Mouse (Mus musculus): ENCODE measurements at regions not wholly inside any gene's neighbourhood (a gene's known extent, or its start where the extent isn't known, plus 50 kb on each side); places are given as distances from the start of the nearest gene placed in this dataset.

DNA sequence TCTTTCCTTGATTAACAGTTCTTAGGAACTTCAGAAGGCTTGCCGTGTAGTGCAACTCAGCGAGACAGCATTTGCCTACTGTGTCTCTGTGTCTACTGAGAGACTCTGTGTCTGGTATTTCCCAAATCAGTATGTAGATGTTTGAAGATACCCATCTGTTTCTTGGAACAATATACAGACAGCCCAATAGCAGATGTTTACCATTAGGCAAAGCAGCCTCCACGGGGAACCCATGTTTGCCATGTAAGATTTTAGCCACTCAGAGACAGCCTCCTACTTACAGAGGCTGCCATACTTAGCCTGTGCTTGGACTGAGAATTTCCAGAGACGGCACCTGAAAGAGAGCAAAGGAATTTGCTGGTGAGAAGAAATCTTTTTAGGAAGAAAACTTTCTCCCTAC is 100.9 kb upstream of the Hes1 start:
- no peak overlapping the region for H3K9ac ChIP-seq (ENCODE audit: low read depth, low read length)
- H3K36me3 ChIP-seq (ENCODE audit: control insufficient read depth, insufficient read depth, low read length), result no peaks in the 10 kb centered on the region
- 85% methylated on average over 4 of the region's 4 CpGs for WGBS
- H3K4me3 ChIP-seq (ENCODE audit: insufficient read depth, low read depth, low read length), result no peak overlapping the region
- DNase-seq (ENCODE audit: extremely low read depth, low read depth, low spot score), result no peak
- no peak overlapping the region for H3K27ac ChIP-seq (replicated peaks; ENCODE audit: insufficient read depth, low read depth, low read length)
- no peaks in the 10 kb centered on the region for H3K79me2 ChIP-seq (ENCODE audit: control insufficient read depth, insufficient read depth, low read length)
- no peaks in the 10 kb centered on the region for H3K27me3 ChIP-seq (ENCODE audit: control insufficient read depth, insufficient read depth, low read length)
- H3K4me1 ChIP-seq (ENCODE audit: control insufficient read depth, insufficient read depth, low read length), result peaks cover 2% of the 10 kb centered on the region
- no peak for TF ChIP-seq POLR2A (IDR thresholded peaks at IDR 0.05; ENCODE audit: extremely low read depth, insufficient read depth, low read length)
- no peak for TF ChIP-seq CTCF (IDR thresholded peaks at IDR 0.05; ENCODE audit: low read depth, low read length)

DNA sequence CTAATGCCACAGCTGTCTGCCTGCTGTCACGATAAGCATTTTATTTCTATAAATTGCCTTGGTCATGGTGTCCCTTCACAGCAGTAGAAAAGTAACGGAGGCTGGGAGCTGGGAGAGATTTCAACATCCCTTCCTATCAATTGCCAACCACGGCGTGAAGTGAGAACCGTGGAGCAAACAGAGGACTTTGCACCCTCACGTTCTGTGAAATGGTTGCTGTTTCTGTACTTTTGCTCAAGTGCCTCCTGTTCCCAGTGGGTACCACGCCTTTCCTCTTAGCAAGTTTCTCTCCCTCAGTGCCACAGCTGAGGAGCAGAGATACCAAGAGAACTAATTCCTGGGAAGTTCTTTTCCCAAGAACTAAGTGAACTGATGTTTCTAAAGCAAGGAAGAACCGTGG is 99.6 kb upstream of the Hes1 start:
- H3K9ac ChIP-seq (ENCODE audit: low read depth, low read length), result no peak overlapping the region
- peaks cover 2% of the 10 kb centered on the region for H3K4me1 ChIP-seq (ENCODE audit: control insufficient read depth, insufficient read depth, low read length)
- peak; percentile 89 for DNase-seq (ENCODE audit: extremely low read depth, low read depth, low spot score)
- H3K36me3 ChIP-seq (ENCODE audit: control insufficient read depth, insufficient read depth, low read length), result no peaks in the 10 kb centered on the region
- H3K27ac ChIP-seq (replicated peaks; ENCODE audit: insufficient read depth, low read depth, low read length), result no peak overlapping the region
- 25% methylated on average over 8 of the region's 8 CpGs for WGBS
- no peaks in the 10 kb centered on the region for H3K27me3 ChIP-seq (ENCODE audit: control insufficient read depth, insufficient read depth, low read length)
- H3K79me2 ChIP-seq (ENCODE audit: control insufficient read depth, insufficient read depth, low read length), result no peaks in the 10 kb centered on the region
- TF ChIP-seq CTCF (IDR thresholded peaks at IDR 0.05; ENCODE audit: low read depth, low read length) (no peak), POLR2A (IDR thresholded peaks at IDR 0.05; ENCODE audit: extremely low read depth, insufficient read depth, low read length) (no peak)
- H3K4me3 ChIP-seq (ENCODE audit: insufficient read depth, low read depth, low read length), result no peak overlapping the region

DNA sequence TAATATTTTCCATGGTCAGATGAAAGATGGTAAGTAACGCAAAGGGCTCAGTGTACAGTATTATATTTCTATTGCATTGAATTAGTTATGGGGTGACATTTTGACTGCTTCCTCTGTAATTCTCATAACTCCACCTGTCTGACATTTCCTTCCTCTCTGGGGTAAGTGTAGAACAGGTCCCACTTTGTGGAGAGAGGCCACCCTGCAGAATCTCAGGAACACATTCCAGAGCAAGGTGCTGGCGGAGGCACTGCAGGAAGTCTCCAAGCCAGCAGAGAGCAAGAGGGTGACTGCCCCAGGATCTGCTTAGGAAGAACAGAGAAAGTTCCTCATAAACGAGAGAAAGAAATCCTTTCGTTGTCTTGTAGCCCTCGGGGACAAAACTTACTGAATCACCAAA is 95.4 kb upstream of the Hes1 start:
- no peak for DNase-seq (ENCODE audit: extremely low read depth, low read depth, low spot score)
- no peak overlapping the region for H3K4me3 ChIP-seq (ENCODE audit: insufficient read depth, low read depth, low read length)

DNA sequence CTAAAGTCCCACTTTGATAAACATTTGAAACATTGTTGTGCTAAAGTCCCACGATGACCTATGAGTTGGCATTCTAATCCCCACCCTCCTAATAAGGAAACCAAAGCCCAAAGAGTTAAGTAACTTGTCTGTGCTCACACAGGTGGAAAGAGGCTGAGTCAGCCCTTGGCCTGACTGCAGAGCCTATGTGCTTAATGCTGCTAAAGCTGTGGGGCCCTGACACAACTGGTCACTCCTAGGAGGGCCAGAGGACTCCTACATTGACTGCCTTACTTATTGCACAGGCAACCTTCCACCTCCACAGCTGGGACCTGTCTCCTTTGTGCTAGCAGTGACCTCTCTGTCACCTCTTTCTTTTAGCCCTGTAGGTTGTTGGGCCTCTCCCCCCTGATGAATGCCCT is 91.4 kb upstream of the Hes1 start:
- Histone ChIP-seq H3K36me3 (ENCODE audit: control insufficient read depth, insufficient read depth, low read length) (no peaks in the 10 kb centered on the region), H3K9ac (ENCODE audit: low read depth, low read length) (no peak overlapping the region), H3K4me1 (ENCODE audit: control insufficient read depth, insufficient read depth, low read length) (peaks cover 12% of the 10 kb centered on the region), H3K27ac (replicated peaks; ENCODE audit: insufficient read depth, low read depth, low read length) (no peak overlapping the region), H3K79me2 (ENCODE audit: control insufficient read depth, insufficient read depth, low read length) (no peaks in the 10 kb centered on the region), H3K27me3 (ENCODE audit: control insufficient read depth, insufficient read depth, low read length) (no peaks in the 10 kb centered on the region), H3K4me3 (ENCODE audit: insufficient read depth, low read depth, low read length) (no peak overlapping the region)
- TF ChIP-seq POLR2A (IDR thresholded peaks at IDR 0.05; ENCODE audit: extremely low read depth, insufficient read depth, low read length) (no peak), CTCF (IDR thresholded peaks at IDR 0.05; ENCODE audit: low read depth, low read length) (no peak)
- peak; percentile 46 for DNase-seq (ENCODE audit: extremely low read depth, low read depth, low spot score)
- WGBS, result 16% methylated on average over 1 of the region's 1 CpGs

More for the DNA sequence above, 95.4 kb upstream of the Hes1 start:
- no peak overlapping the region for H3K27ac ChIP-seq (replicated peaks; ENCODE audit: insufficient read depth, low read depth, low read length)
- no peaks in the 10 kb centered on the region for H3K36me3 ChIP-seq (ENCODE audit: control insufficient read depth, insufficient read depth, low read length)
- H3K4me1 ChIP-seq (ENCODE audit: control insufficient read depth, insufficient read depth, low read length), result peaks cover 7% of the 10 kb centered on the region
- H3K9ac ChIP-seq (ENCODE audit: low read depth, low read length), result no peak overlapping the region
- WGBS, result 88% methylated on average over 5 of the region's 5 CpGs
- TF ChIP-seq CTCF (IDR thresholded peaks at IDR 0.05; ENCODE audit: low read depth, low read length) (no peak), POLR2A (IDR thresholded peaks at IDR 0.05; ENCODE audit: extremely low read depth, insufficient read depth, low read length) (no peak)
- H3K79me2 ChIP-seq (ENCODE audit: control insufficient read depth, insufficient read depth, low read length), result no peaks in the 10 kb centered on the region
- H3K27me3 ChIP-seq (ENCODE audit: control insufficient read depth, insufficient read depth, low read length), result no peaks in the 10 kb centered on the region

DNA sequence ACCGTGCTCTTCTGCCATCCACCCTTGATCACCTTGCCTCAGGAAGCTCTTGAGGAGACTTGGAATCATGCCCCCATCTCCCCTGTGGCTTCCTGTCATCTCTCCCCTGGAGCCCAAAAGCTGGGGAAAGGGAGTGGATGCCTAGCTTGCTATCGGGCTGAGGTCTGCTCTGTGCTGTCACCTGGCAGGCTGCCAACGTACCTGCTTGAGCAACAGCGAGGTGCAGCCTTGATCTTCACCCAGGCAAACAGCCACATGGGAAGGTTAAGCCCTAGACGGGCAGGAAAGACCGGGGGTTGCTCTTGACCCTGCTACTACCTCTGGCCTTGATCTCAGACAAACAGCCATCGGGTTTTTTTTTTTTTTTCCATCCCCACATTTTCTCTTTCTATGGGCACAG is 90.9 kb upstream of the Hes1 start:
- Histone ChIP-seq H3K9ac (ENCODE audit: low read depth, low read length) (no peak overlapping the region), H3K4me1 (ENCODE audit: control insufficient read depth, insufficient read depth, low read length) (peaks cover 12% of the 10 kb centered on the region), H3K36me3 (ENCODE audit: control insufficient read depth, insufficient read depth, low read length) (no peaks in the 10 kb centered on the region), H3K79me2 (ENCODE audit: control insufficient read depth, insufficient read depth, low read length) (no peaks in the 10 kb centered on the region), H3K27ac (replicated peaks; ENCODE audit: insufficient read depth, low read depth, low read length) (no peak overlapping the region), H3K4me3 (ENCODE audit: insufficient read depth, low read depth, low read length) (no peak overlapping the region), H3K27me3 (ENCODE audit: control insufficient read depth, insufficient read depth, low read length) (no peaks in the 10 kb centered on the region)
- TF ChIP-seq POLR2A (IDR thresholded peaks at IDR 0.05; ENCODE audit: extremely low read depth, insufficient read depth, low read length) (no peak), CTCF (IDR thresholded peaks at IDR 0.05; ENCODE audit: low read depth, low read length) (no peak)
- 18% methylated on average over 7 of the region's 7 CpGs for WGBS
- DNase-seq (ENCODE audit: extremely low read depth, low read depth, low spot score), result peak; percentile 92

- Histone ChIP-seq H3K27me3 (ENCODE audit: control insufficient read depth, insufficient read depth, low read length) (no peaks in the 10 kb centered on the region), H3K4me3 (ENCODE audit: insufficient read depth, low read depth, low read length) (no peak overlapping the region), H3K79me2 (ENCODE audit: control insufficient read depth, insufficient read depth, low read length) (no peaks in the 10 kb centered on the region), H3K27ac (replicated peaks; ENCODE audit: insufficient read depth, low read depth, low read length) (no peak overlapping the region), H3K36me3 (ENCODE audit: control insufficient read depth, insufficient read depth, low read length) (no peaks in the 10 kb centered on the region), H3K9ac (ENCODE audit: low read depth, low read length) (no peak overlapping the region), H3K4me1 (ENCODE audit: control insufficient read depth, insufficient read depth, low read length) (peaks cover 12% of the 10 kb centered on the region)
- TF ChIP-seq POLR2A (IDR thresholded peaks at IDR 0.05; ENCODE audit: extremely low read depth, insufficient read depth, low read length) (no peak), CTCF (IDR thresholded peaks at IDR 0.05; ENCODE audit: low read depth, low read length) (no peak)
- no peak for DNase-seq (ENCODE audit: extremely low read depth, low read depth, low spot score)
- WGBS, result 87% methylated on average over 3 of the region's 3 CpGs
Observed at GRCm38 (mm10) chr16:29975800-29976199, 88.4 kb upstream of the Hes1 start.
